Mouse (Mus musculus): Measurements from ENCODE around the gene Unc13b. TPM values are rescaled to one million over a fixed set of nuclear protein-coding genes. Genes with fewer than 3 reads are reported as not detected.

Unc13b gene
- polyA plus RNA-seq, 1 experiment from 2014 or later = 0.57 TPM

DNA sequence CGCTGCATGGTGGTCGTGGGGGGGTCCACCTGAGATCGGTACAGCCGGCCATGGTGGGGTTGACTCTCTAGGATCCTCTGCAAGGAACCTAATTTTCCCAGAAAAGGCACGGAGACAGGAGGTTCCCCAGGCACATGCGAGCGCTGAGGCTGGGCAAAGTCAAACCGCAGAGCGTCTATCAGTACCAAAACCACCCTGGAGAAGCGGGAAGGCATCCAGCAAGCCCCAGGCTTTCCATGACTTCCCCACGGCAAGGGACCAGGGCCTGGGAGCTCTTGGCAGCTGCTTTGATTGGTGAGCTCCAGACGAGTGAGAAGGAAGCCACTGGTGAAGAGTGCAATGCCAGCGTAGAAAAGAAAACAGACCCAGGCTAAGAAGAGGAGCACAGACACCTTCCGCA is 34.1 kb upstream of the Unc13b start:
- Histone ChIP-seq H3K27me3 (ENCODE audit: control insufficient read depth, insufficient read depth, low read depth, low read length) (no peaks in the 10 kb centered on the region), H3K4me3 (ENCODE audit: low read depth, low read length) (peak overlapping the region; percentile 64), H3K4me2 (ENCODE audit: low read depth, low read length) (peak overlapping the region; percentile 84), H3K9ac (ENCODE audit: low read depth, low read length) (peak overlapping the region; percentile 59), H3K27ac (ENCODE audit: low read length) (peak overlapping the region; percentile 83; the same call in 1 of the 2 replicates), H3K36me3 (ENCODE audit: control insufficient read depth, insufficient read depth) (peaks cover 46% of the 10 kb centered on the region), H3K4me1 (ENCODE audit: control insufficient read depth, low read depth, low read length) (peaks cover 20% of the 10 kb centered on the region), H3K9me3 (replicated peaks; ENCODE audit: control insufficient read depth, low read length) (no peaks in the 10 kb centered on the region)
- ATAC-seq (ENCODE audit: low read depth) = no peak
- WGBS (ENCODE audit: insufficient replicate concordance) = 78% methylated on average over 14 of the region's 14 CpGs

DNA sequence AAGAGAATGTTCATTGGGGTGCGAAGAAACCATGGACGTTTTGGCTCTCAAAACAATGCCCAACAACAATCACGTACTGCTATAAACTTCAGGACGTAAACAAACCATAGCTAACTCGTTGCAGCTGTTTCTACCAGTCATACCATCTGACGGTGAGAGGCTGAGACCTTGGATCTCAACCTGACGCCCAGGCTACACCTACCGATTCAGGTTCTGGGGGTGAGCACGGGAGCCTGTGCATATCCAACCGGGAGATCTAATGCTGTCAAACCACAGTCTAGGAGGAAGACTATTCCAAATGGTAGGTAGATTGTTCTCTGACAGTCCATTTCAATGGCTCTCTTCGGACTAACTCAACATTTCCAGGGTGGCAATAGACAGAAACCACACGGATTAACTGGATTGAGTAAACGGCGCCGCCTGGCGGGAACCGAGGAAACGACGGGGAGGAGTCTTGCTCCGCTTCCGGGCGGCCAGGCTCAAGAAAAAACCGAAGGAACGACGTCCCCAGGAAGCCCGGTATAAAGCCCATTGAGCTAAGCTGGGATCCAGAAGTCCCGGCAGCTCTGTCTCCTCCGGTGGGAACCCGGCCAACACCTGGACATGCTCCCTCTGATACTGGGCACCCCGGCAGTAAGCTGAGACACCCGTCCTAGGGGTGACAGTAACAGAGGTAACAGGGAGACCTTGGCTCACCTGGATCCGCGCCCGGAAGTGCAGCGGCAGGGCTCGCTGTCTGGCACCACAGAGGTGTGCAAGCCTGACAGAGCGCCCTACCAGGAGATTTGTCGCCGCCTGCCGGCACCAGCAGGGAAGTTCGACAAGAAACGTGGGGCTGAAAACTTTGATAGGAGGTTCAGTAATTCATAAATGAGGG is 33.4 kb upstream of the Unc13b start, which contains the start of gene Pigo:
TSS of gene Pigo (minus strand) at position 736 of the 877 bp plus-strand sequence.
- 8% methylated on average over 42 of the region's 42 CpGs for WGBS (ENCODE audit: insufficient replicate concordance)
- ATAC-seq (ENCODE audit: low read depth) = peak; percentile 93

DNA sequence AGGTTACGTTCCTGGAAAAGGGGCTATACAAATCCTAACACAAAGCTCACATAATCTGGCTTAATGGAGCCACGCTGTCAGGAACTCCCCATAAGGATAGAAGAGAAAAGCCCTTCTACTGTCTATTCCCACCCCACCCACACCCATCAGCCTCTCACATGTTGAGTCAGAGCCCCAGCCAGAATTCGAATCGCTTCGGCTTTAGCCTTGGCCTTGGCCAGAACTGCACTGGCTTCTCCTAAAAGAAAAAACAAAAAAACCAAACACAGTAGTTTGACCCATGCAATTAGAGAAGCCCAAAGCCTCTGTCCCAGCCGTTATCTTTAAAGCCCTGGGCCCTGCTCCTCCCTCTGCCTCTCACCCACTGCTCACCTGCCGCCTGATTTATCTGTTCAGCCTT is 29.6 kb upstream of the Unc13b start:
- Histone ChIP-seq H3K4me2 (ENCODE audit: low read depth, low read length) (no peak overlapping the region), H3K9me3 (replicated peaks; ENCODE audit: control insufficient read depth, low read length) (no peaks in the 10 kb centered on the region), H3K4me3 (ENCODE audit: low read depth, low read length) (no peak overlapping the region), H3K4me1 (ENCODE audit: control insufficient read depth, low read depth, low read length) (peaks cover 30% of the 10 kb centered on the region), H3K27ac (ENCODE audit: low read length) (no peak overlapping the region), H3K36me3 (ENCODE audit: control insufficient read depth, insufficient read depth) (peaks cover 36% of the 10 kb centered on the region), H3K27me3 (ENCODE audit: control insufficient read depth, insufficient read depth, low read depth, low read length) (no peaks in the 10 kb centered on the region), H3K9ac (ENCODE audit: low read depth, low read length) (no peak overlapping the region)
- ATAC-seq (ENCODE audit: low read depth) = no peak
- WGBS (ENCODE audit: insufficient replicate concordance) = 78% methylated on average over 7 of the region's 7 CpGs

More for the DNA sequence above, 33.4 kb upstream of the Unc13b start, which contains the start of gene Pigo:
- Histone ChIP-seq H3K4me1 (ENCODE audit: control insufficient read depth, low read depth, low read length) (peaks cover 21% of the 10 kb centered on the region), H3K9ac (ENCODE audit: low read depth, low read length) (peak within 1 kb of the TSS; percentile 59), H3K27ac (ENCODE audit: low read length) (peak within 1 kb of the TSS; percentile 83), H3K27me3 (ENCODE audit: control insufficient read depth, insufficient read depth, low read depth, low read length) (no peaks in the 10 kb centered on the region), H3K9me3 (replicated peaks; ENCODE audit: control insufficient read depth, low read length) (no peaks in the 10 kb centered on the region), H3K4me3 (ENCODE audit: low read depth, low read length) (peak within 1 kb of the TSS; percentile 64), H3K36me3 (ENCODE audit: control insufficient read depth, insufficient read depth) (peaks cover 46% of the 10 kb centered on the region), H3K4me2 (ENCODE audit: low read depth, low read length) (peak within 1 kb of the TSS; percentile 84)

DNA sequence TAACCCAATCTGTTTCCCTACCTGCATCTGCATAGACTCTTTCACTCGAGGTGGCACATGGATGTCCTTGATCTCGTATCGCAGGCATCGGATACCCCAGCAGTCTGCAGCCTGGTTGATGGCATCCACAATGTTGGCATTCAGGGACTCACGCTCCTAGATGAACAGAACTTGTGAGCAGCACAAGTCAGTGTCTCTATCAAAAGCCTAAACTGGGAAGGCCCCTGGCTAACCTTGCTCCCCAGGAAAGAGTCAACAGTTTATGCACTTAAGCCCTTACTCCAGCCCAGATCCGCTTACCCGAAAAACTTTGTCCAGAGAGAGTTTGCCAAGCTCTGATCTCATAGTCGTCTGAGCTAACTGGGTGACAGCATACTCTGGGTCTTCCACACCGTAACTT is 29.0 kb upstream of the Unc13b start:
- Histone ChIP-seq H3K4me1 (ENCODE audit: control insufficient read depth, low read depth, low read length) (peaks cover 25% of the 10 kb centered on the region), H3K9ac (ENCODE audit: low read depth, low read length) (peak overlapping the region; percentile 96; the same call in 1 of the 2 replicates), H3K4me3 (ENCODE audit: low read depth, low read length) (peak overlapping the region; percentile 85), H3K36me3 (ENCODE audit: control insufficient read depth, insufficient read depth) (peaks cover 41% of the 10 kb centered on the region), H3K27ac (ENCODE audit: low read length) (no peak overlapping the region), H3K4me2 (ENCODE audit: low read depth, low read length) (peak overlapping the region; percentile 93), H3K9me3 (replicated peaks; ENCODE audit: control insufficient read depth, low read length) (no peaks in the 10 kb centered on the region), H3K27me3 (ENCODE audit: control insufficient read depth, insufficient read depth, low read depth, low read length) (no peaks in the 10 kb centered on the region)
- ATAC-seq (ENCODE audit: low read depth) = no peak
- 88% methylated on average over 9 of the region's 9 CpGs for WGBS (ENCODE audit: insufficient replicate concordance)

DNA sequence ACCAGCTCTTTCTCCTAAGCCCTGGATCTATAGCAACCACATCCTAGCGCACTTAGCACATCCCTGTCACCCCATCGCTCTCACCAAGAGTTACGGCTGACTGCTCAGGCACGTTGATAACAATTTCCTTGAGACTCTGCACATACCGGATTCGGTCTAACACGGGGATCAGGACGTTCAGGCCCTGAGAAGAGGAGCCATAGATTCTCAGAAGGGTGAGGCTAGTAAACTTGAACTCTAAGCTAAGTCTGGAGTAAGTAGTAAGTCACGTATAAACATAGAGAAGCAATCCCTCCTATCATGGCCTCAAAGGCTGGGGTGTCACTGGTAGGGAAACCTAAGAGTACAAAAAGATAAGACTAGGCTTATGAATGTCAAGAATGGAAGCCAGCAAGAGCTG is 28.4 kb upstream of the Unc13b start:
- H3K36me3 ChIP-seq (ENCODE audit: control insufficient read depth, insufficient read depth) = peaks cover 45% of the 10 kb centered on the region
- H3K9me3 ChIP-seq (replicated peaks; ENCODE audit: control insufficient read depth, low read length) = no peaks in the 10 kb centered on the region
- H3K9ac ChIP-seq (ENCODE audit: low read depth, low read length) = peak overlapping the region; percentile 96
- H3K4me3 ChIP-seq (ENCODE audit: low read depth, low read length) = peak overlapping the region; percentile 85
- H3K4me1 ChIP-seq (ENCODE audit: control insufficient read depth, low read depth, low read length) = peaks cover 20% of the 10 kb centered on the region
- no peak for ATAC-seq (ENCODE audit: low read depth)
- WGBS (ENCODE audit: insufficient replicate concordance) = 48% methylated on average over 9 of the region's 9 CpGs
- peak overlapping the region; percentile 93 for H3K4me2 ChIP-seq (ENCODE audit: low read depth, low read length)
- peak overlapping the region; percentile 88 for H3K27ac ChIP-seq (ENCODE audit: low read length)
- H3K27me3 ChIP-seq (ENCODE audit: control insufficient read depth, insufficient read depth, low read depth, low read length) = no peaks in the 10 kb centered on the region

DNA sequence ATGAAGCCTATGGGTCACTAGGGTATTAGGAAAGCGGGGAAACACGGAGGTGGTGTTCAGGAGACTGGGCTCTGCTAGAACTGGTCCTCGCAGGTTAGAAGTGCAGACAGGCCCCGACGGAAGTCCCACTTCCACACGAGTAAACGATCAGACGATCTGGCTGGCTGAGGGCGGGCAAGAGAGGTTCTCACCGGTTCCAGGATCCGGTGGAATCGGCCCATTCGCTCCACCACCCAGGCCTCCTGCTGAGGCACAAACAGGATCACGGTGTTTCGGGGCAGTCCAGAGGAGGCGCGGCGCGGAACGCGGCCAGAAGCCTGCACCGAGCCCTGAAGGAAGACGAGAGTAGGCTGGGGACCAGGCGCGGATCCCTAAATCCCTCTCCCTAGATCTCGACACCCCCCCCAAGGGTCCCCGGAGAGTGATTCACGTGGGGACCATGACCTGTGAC is 27.9 kb upstream of the Unc13b start:
- Histone ChIP-seq H3K27me3 (ENCODE audit: control insufficient read depth, insufficient read depth, low read depth, low read length) (no peaks in the 10 kb centered on the region), H3K9ac (ENCODE audit: low read depth, low read length) (peak overlapping the region; percentile 96), H3K4me1 (ENCODE audit: control insufficient read depth, low read depth, low read length) (peaks cover 22% of the 10 kb centered on the region), H3K27ac (ENCODE audit: low read length) (peak overlapping the region; percentile 88), H3K4me3 (ENCODE audit: low read depth, low read length) (peak overlapping the region; percentile 85), H3K9me3 (replicated peaks; ENCODE audit: control insufficient read depth, low read length) (no peaks in the 10 kb centered on the region), H3K4me2 (ENCODE audit: low read depth, low read length) (peak overlapping the region; percentile 93), H3K36me3 (ENCODE audit: control insufficient read depth, insufficient read depth) (peaks cover 48% of the 10 kb centered on the region)
- 1% methylated on average over 28 of the region's 28 CpGs for WGBS (ENCODE audit: insufficient replicate concordance)
- ATAC-seq (ENCODE audit: low read depth) = peak; percentile 73

DNA sequence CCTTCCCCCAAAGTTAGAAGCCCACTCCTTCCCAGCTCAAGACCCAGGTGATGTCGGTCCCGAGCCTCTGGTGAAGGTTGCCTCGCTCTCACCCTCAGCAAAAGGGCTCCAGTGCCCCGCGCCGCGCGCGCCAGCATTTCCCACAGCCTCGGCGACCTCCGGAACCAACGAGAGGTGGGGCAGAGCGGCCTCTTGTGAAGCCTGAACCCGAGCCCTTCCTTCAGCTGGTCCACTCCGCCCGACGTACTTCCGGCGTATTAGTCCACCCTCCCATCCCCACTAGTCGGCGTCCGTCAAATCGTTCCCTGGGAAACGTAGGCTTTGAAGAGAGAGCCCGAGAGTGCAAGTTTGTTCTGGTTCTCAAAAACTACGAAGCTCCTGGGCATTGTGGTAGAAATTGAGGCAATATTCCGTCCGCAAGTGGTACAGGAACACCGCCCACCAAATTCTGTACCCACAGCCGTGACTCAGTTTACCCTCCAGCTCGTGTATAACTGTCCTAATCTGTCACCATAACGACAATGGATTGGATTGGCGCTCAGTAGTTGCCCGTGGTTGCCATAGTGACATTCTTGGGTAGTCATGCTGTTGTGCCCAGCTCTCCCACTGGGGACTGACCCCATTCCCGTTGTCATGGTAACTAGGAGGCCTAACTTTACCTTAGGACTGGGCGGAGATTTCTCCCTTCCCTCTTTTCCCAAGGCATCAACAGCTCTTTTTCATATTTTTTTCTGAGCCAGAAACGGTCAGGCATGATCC is 27.3 kb upstream of the Unc13b start, which contains the start of gene Stoml2:
TSS of gene Stoml2 (minus strand) at position 474 of the 759 bp plus-strand sequence.
- H3K27ac ChIP-seq (ENCODE audit: low read length) = peak within 1 kb of the TSS; percentile 88
- no peaks in the 10 kb centered on the region for H3K9me3 ChIP-seq (replicated peaks; ENCODE audit: control insufficient read depth, low read length)
- no peaks in the 10 kb centered on the region for H3K27me3 ChIP-seq (ENCODE audit: control insufficient read depth, insufficient read depth, low read depth, low read length)
- 1% methylated on average over 38 of the region's 38 CpGs for WGBS (ENCODE audit: insufficient replicate concordance)
- peaks cover 54% of the 10 kb centered on the region for H3K36me3 ChIP-seq (ENCODE audit: control insufficient read depth, insufficient read depth)
- H3K4me2 ChIP-seq (ENCODE audit: low read depth, low read length) = peak within 1 kb of the TSS; percentile 93
- peak; percentile 97 for ATAC-seq (ENCODE audit: low read depth)
- H3K4me1 ChIP-seq (ENCODE audit: control insufficient read depth, low read depth, low read length) = peaks cover 28% of the 10 kb centered on the region
- peak within 1 kb of the TSS; percentile 96 for H3K9ac ChIP-seq (ENCODE audit: low read depth, low read length)
- H3K4me3 ChIP-seq (ENCODE audit: low read depth, low read length) = peak within 1 kb of the TSS; percentile 85

DNA sequence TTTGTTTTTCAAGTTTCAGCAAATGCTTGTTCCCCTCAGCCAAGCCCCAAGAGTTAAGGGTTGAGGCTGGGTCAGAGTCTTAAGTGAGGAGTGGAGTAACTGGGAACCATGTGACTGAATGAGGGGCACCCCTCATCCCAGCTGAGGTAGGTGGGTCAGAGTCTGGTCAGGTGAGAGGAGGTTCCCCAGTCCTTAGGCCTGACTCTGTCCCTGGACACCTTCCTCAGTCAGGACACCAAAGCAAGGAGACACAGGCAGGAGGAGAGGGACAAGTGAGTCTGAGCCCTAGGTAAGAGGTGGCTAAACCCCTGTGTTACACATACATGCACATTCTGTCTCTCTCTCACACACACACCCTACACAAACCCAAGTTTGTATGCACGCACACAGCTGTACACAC is 26.3 kb upstream of the Unc13b start:
- H3K36me3 ChIP-seq (ENCODE audit: control insufficient read depth, insufficient read depth) = peaks cover 53% of the 10 kb centered on the region
- no peak overlapping the region for H3K4me3 ChIP-seq (ENCODE audit: low read depth, low read length)
- ATAC-seq (ENCODE audit: low read depth) = no peak
- no peak overlapping the region for H3K9ac ChIP-seq (ENCODE audit: low read depth, low read length)
- H3K4me1 ChIP-seq (ENCODE audit: control insufficient read depth, low read depth, low read length) = peaks cover 39% of the 10 kb centered on the region
- H3K9me3 ChIP-seq (replicated peaks; ENCODE audit: control insufficient read depth, low read length) = no peaks in the 10 kb centered on the region
- H3K27me3 ChIP-seq (ENCODE audit: control insufficient read depth, insufficient read depth, low read depth, low read length) = no peaks in the 10 kb centered on the region
- no peak overlapping the region for H3K4me2 ChIP-seq (ENCODE audit: low read depth, low read length)
- no peak overlapping the region for H3K27ac ChIP-seq (ENCODE audit: low read length)
- WGBS (ENCODE audit: insufficient replicate concordance) = 73% methylated on average over 1 of the region's 1 CpGs

All from liver, embryonic 16.5 days (tissue).